Mouse (Mus musculus): ENCODE data around the gene Fam166b. TPM values are rescaled to one million over a fixed set of nuclear protein-coding genes. Genes with fewer than 3 reads are reported as not detected.
A peak's percentile ranks its signal among the peaks of the same experiment; 100 is the strongest.

The Fam166b gene
- polyA plus RNA-seq, 1 experiment: 0.55 TPM

DNA sequence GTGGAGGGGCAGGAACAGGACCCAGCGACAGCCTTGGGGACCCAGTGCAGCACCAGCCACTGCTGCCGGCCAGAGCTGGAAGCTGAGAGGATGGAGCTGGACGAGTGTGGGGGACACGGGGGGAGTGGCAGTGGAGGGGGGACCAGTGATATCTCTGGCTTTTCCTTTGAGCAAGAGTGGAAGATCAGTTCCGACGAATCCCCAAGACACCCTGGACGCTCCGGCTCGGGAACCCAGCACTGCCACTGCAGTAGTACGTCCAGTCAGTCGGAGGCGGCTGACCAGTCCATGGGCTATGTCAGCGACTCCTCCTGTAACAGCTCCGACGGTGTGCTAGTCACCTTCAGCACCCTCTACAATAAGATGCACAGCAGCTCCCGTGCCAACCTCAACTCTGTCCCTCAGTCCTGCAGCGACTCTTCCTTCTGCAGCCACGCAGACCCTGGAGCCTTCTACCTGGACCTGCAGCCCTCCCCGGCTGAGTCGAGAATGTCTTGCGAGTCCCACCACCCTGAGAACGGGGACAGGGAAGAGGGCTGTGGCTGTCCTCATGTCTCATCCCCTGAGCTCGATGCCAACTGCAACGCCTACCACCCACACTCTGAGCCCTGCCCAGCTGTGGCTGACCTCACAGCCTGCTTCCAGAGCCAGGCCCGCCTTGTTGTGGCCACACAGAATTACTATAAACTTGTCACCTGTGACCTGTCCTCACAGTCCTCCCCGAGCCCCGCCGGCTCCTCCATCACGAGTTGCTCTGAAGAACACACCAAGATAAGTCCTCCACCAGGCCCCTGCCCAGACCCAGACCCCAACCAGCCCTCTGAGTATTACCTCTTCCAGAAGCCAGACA lies 13.5 kb downstream of the Fam166b start:
- Histone ChIP-seq H3K4me3 (replicated peaks) (no peak overlapping the region), H3K4me1 (peaks cover 15% of the 10 kb centered on the region), H3K36me3 (replicated peaks; ENCODE audit: low read length) (peaks cover 56% of the 10 kb centered on the region), H3K9me3 (peaks cover 18% of the 10 kb centered on the region), H3K27me3 (replicated peaks) (peaks cover 16% of the 10 kb centered on the region)
- TF ChIP-seq FLI1 (IDR thresholded peaks at IDR 0.05; ENCODE audit: low read length): no peak
- no peak for TF ChIP-seq GATA1 (IDR thresholded peaks at IDR 0.05; ENCODE audit: borderline replicate concordance, low read length)

- peaks cover 18% of the 10 kb centered on the region for H3K9me3 ChIP-seq
- H3K36me3 ChIP-seq (replicated peaks; ENCODE audit: low read length): peaks cover 54% of the 10 kb centered on the region
- TF ChIP-seq FLI1 (IDR thresholded peaks at IDR 0.05; ENCODE audit: low read length) (no peak), GATA1 (IDR thresholded peaks at IDR 0.05; ENCODE audit: borderline replicate concordance, low read length) (no peak)
- peaks cover 10% of the 10 kb centered on the region for H3K4me1 ChIP-seq
- peaks cover 16% of the 10 kb centered on the region for H3K27me3 ChIP-seq (replicated peaks)
- peak overlapping the region; percentile 11 for H3K4me3 ChIP-seq (replicated peaks)
Measured at GRCm38 (mm10) chr4:43414761-43415160, 14.2 kb downstream of the Fam166b start.

- Histone ChIP-seq H3K4me1 (peaks cover 16% of the 10 kb centered on the region), H3K27me3 (replicated peaks) (peaks cover 51% of the 10 kb centered on the region), H3K36me3 (replicated peaks; ENCODE audit: low read length) (peaks cover 30% of the 10 kb centered on the region), H3K4me3 (replicated peaks) (no peak overlapping the region), H3K9me3 (no peaks in the 10 kb centered on the region)
- TF ChIP-seq GATA1 (IDR thresholded peaks at IDR 0.05; ENCODE audit: borderline replicate concordance, low read length): no peak
- TF ChIP-seq FLI1 (IDR thresholded peaks at IDR 0.05; ENCODE audit: low read length): no peak
Measured at GRCm38 (mm10) chr4:43407071-43407920, 21.6 kb downstream of the Fam166b start.

GRCm38 (mm10) chr4:43406162-43406971 lies 22.6 kb downstream of the Fam166b start:
- H3K4me1 ChIP-seq: peaks cover 16% of the 10 kb centered on the region
- TF ChIP-seq GATA1 (IDR thresholded peaks at IDR 0.05; ENCODE audit: borderline replicate concordance, low read length): no peak
- TF ChIP-seq FLI1 (IDR thresholded peaks at IDR 0.05; ENCODE audit: low read length): no peak
- peaks cover 57% of the 10 kb centered on the region for H3K27me3 ChIP-seq (replicated peaks)
- peaks cover 36% of the 10 kb centered on the region for H3K36me3 ChIP-seq (replicated peaks; ENCODE audit: low read length)
- no peaks in the 10 kb centered on the region for H3K9me3 ChIP-seq
- peak overlapping the region; percentile 15 for H3K4me3 ChIP-seq (replicated peaks)

GRCm38 (mm10) chr4:43404697-43405096 lies 24.2 kb downstream of the Fam166b start:
- TF ChIP-seq GATA1 (IDR thresholded peaks at IDR 0.05; ENCODE audit: borderline replicate concordance, low read length) (no peak), FLI1 (IDR thresholded peaks at IDR 0.05; ENCODE audit: low read length) (no peak)
- Histone ChIP-seq H3K4me3 (replicated peaks) (no peak overlapping the region), H3K9me3 (no peaks in the 10 kb centered on the region), H3K36me3 (replicated peaks; ENCODE audit: low read length) (peaks cover 51% of the 10 kb centered on the region), H3K4me1 (peaks cover 16% of the 10 kb centered on the region), H3K27me3 (replicated peaks) (peaks cover 69% of the 10 kb centered on the region)

GRCm38 (mm10) chr4:43402212-43402611 lies 26.7 kb downstream of the Fam166b start:
- no peak overlapping the region for H3K4me3 ChIP-seq (replicated peaks)
- peaks cover 60% of the 10 kb centered on the region for H3K36me3 ChIP-seq (replicated peaks; ENCODE audit: low read length)
- peaks cover 16% of the 10 kb centered on the region for H3K4me1 ChIP-seq
- H3K27me3 ChIP-seq (replicated peaks): peaks cover 63% of the 10 kb centered on the region
- no peaks in the 10 kb centered on the region for H3K9me3 ChIP-seq
- TF ChIP-seq GATA1 (IDR thresholded peaks at IDR 0.05; ENCODE audit: borderline replicate concordance, low read length) (no peak), FLI1 (IDR thresholded peaks at IDR 0.05; ENCODE audit: low read length) (no peak)

DNA sequence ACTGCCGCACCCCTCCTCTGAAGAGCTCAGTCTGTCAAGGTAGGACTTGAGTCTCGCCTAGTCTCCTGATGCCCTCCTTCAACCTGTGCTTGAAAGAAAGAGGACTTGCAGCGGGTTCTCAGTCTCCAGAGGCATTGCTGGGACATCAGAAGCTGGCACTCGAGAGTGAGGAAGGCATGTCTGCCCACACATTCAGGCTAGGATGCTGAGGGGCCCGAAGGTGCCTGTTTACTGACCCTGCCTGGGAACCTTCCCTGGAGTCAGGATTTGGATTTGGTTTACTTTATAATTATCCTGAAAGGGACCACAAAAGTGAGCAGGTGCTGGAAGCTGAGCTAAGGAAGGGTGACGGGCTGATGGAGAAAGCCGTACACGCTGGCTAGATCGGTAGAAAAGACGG lies 27.4 kb downstream of the Fam166b start:
- H3K27me3 ChIP-seq (replicated peaks): peaks cover 57% of the 10 kb centered on the region
- peaks cover 16% of the 10 kb centered on the region for H3K4me1 ChIP-seq
- peaks cover 59% of the 10 kb centered on the region for H3K36me3 ChIP-seq (replicated peaks; ENCODE audit: low read length)
- TF ChIP-seq FLI1 (IDR thresholded peaks at IDR 0.05; ENCODE audit: low read length): no peak
- TF ChIP-seq GATA1 (IDR thresholded peaks at IDR 0.05; ENCODE audit: borderline replicate concordance, low read length): no peak
- H3K4me3 ChIP-seq (replicated peaks): no peak overlapping the region
- no peaks in the 10 kb centered on the region for H3K9me3 ChIP-seq

- H3K36me3 ChIP-seq (replicated peaks; ENCODE audit: low read length): peaks cover 58% of the 10 kb centered on the region
- peaks cover 52% of the 10 kb centered on the region for H3K27me3 ChIP-seq (replicated peaks)
- TF ChIP-seq GATA1 (IDR thresholded peaks at IDR 0.05; ENCODE audit: borderline replicate concordance, low read length): no peak
- no peak for TF ChIP-seq FLI1 (IDR thresholded peaks at IDR 0.05; ENCODE audit: low read length)
Measured at GRCm38 (mm10) chr4:43400976-43401375, 28.0 kb downstream of the Fam166b start.

More at GRCm38 (mm10) chr4:43400976-43401375, 28.0 kb downstream of the Fam166b start:
- Histone ChIP-seq H3K4me1 (peaks cover 11% of the 10 kb centered on the region; the same call in 1 of the 2 replicates), H3K4me3 (replicated peaks) (no peak overlapping the region), H3K9me3 (no peaks in the 10 kb centered on the region)

All from megakaryocyte, embryonic 14.5 days (primary cell).